Mouse (Mus musculus): ENCODE measurements around the gene Vwa3a.

Vwa3a gene

GRCm38 (mm10) chr7:120748478-120748877 is 9.4 kb downstream of the Vwa3a start:
- DNase-seq: no peak

- DNase-seq: no peak
Observed at GRCm38 (mm10) chr7:120751330-120751729, 12.2 kb downstream of the Vwa3a start.

GRCm38 (mm10) chr7:120751906-120752305 is 12.8 kb downstream of the Vwa3a start:
- DNase-seq: no peak

GRCm38 (mm10) chr7:120754671-120755070 is 15.6 kb downstream of the Vwa3a start:
- DNase-seq: peak; percentile 84 to 91

- DNase-seq: no peak
Observed at GRCm38 (mm10) chr7:120767369-120767768, 28.3 kb downstream of the Vwa3a start.

GRCm38 (mm10) chr7:120771389-120771788 is 32.3 kb downstream of the Vwa3a start:
- DNase-seq: no peak

GRCm38 (mm10) chr7:120778012-120778411 is 38.9 kb downstream of the Vwa3a start:
- no peak for DNase-seq

- DNase-seq: no peak
Observed at GRCm38 (mm10) chr7:120795544-120795943, 56.4 kb downstream of the Vwa3a start.

GRCm38 (mm10) chr7:120796369-120796768 is 57.3 kb downstream of the Vwa3a start:
- DNase-seq: no peak

- no peak for DNase-seq
Observed at GRCm38 (mm10) chr7:120803268-120803667, 64.2 kb downstream of the Vwa3a start.

- peak; percentile 19 to 50 for DNase-seq
Observed at GRCm38 (mm10) chr7:120809705-120810104, 70.6 kb downstream of the Vwa3a start.

- no peak for DNase-seq
Observed at GRCm38 (mm10) chr7:120811834-120812415, 72.8 kb downstream of the Vwa3a start, which contains the start of gene Gm5737. Gene Gm5737, plus strand, starts transcription at chr7:120812365.

GRCm38 (mm10) chr7:120817552-120817951 is 78.4 kb downstream of the Vwa3a start:
- no peak for DNase-seq

- no peak for DNase-seq
Observed at GRCm38 (mm10) chr7:120819386-120819785, 80.3 kb downstream of the Vwa3a start.

- DNase-seq: peak; percentile 73 to 84
Observed at GRCm38 (mm10) chr7:120823248-120823647, 84.1 kb downstream of the Vwa3a start.

GRCm38 (mm10) chr7:120825097-120825496 is 86.0 kb downstream of the Vwa3a start:
- no peak for DNase-seq

GRCm38 (mm10) chr7:120826408-120826807 is 87.3 kb downstream of the Vwa3a start:
- peak in 1 of 2 experiments; percentile 66 for DNase-seq

GRCm38 (mm10) chr7:120830431-120831381 is 91.6 kb downstream of the Vwa3a start:
- peak; percentile 81 to 88 for DNase-seq

GRCm38 (mm10) chr7:120834426-120834825 is 95.3 kb downstream of the Vwa3a start:
- no peak for DNase-seq

GRCm38 (mm10) chr7:120834863-120835372 is 95.8 kb downstream of the Vwa3a start:
- DNase-seq: peak; percentile 73 to 75

GRCm38 (mm10) chr7:120835449-120836359 is 96.6 kb downstream of the Vwa3a start:
- peak; percentile 98 to 99 for DNase-seq

- peak in 1 of 2 experiments; percentile 63 for DNase-seq
Observed at GRCm38 (mm10) chr7:120836361-120836760, 97.2 kb downstream of the Vwa3a start.

Data from cerebellum, postnatal 25 days (tissue).